Mouse (Mus musculus) T-helper 2 cell (primary cell): ENCODE data around the gene Klhl3.
"Not testable (repeated sequence)": the region's sequence is repeated elsewhere in the genome, so short reads cannot be mapped to it uniquely, and the experiment has no call there.

Experiments used
- in situ Hi-C: fragments of 300-600 bp; cut with MboI, MseI; formaldehyde crosslinking; loops from one replicate; pipeline ENCODE4 v1.15.1; 2025; ENCODE audit warnings: high pct_unique_total_duplicates

The Klhl3 gene

DNA sequence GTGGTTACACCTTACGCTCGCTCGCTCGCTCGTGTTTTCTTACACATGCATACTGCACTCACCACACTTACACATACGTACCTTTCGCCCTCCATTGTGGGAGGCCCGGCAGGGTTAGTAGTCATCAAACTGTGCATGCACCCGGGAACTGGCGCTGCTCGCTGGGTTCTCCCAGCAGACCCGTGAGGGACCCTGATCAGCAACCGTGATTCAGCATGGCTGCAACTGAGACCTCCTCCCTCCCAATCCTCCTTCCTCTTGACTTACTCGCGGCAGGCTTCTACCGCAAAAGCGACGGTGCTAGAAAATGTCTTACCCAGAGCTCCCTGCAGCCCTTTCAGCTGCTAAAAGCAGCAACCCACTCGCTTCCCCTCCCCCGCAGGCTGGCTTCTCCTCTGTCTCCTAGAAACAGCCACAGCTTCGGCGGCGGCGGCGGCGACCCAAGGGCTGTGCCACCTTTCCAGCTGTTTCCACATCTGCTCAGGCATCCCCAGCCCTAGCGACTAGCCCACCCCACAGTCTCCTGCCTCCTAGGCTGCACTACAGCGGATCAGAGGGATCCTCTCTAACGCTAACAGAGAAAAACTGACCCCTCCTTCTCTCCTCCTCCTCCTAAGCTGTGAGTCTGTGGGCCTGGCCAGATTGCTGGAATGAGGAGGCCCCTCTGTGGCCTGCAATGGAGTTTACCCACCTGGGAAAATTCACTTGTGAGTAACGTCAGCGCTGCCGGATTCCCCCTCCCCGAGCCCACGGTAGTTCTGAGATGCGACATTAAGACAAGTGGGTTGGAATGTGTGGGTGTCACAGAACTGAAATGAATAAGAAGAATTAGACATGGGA, at the start of gene Klhl3:
TSS of gene Klhl3 (minus strand) at position 532 of the 840 bp plus-strand sequence.
- in situ Hi-C loops: no loop called here

GRCm38 (mm10) chr13:58160761-58161160, 47.4 kb upstream of the Klhl3 start:
- in situ Hi-C loops: loop anchor here (10.0 kb wide), 1 partner anchor 394 kb away; no protein-coding TSS in a partner anchor

GRCm38 (mm10) chr13:58158099-58158912, 44.9 kb upstream of the Klhl3 start:
- in situ Hi-C loops: loop anchor here (5.0 to 10.0 kb wide), 2 partner anchors 116 to 224 kb away; partner anchors contain the start of gene Gkap1

DNA sequence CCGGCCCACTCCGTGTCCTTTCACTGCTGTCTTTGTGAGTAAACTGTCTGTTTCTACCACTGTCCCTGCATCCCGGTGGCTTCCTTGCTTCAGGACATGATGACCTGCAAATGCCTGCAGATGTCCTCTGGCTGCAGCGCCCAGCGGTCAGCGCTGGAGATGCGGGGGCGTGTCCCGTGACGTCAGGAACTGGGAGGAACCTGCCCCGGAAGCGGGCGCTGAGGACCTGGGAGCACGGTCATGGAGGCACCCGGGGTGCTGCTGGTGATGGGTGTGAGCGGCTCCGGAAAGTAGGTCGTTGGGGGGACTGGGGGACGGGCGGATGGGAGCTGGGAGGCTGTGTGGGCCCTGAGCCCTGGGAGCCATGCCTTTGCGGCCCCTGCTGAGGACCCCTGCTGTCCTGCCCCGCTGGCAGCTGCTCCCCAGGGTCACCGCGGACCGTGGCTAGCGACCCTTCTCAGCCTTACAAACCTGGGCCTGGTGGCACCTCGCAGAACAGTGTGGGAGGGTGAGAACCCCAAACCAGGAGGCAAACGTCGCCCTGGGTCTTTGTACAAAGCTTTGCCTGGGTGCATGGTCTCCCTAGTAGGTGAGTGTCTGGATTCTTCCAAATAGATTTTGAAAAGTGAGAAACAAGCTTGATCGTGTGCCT, 44.2 kb upstream of the Klhl3 start, which contains the start of gene Idnk:
TSS of gene Idnk (plus strand) at position 203 of the 652 bp plus-strand sequence.
- in situ Hi-C loops: loop anchor here (5.0 to 10.0 kb wide), 2 partner anchors 117 to 225 kb away; partner anchors contain the start of gene Gkap1

DNA sequence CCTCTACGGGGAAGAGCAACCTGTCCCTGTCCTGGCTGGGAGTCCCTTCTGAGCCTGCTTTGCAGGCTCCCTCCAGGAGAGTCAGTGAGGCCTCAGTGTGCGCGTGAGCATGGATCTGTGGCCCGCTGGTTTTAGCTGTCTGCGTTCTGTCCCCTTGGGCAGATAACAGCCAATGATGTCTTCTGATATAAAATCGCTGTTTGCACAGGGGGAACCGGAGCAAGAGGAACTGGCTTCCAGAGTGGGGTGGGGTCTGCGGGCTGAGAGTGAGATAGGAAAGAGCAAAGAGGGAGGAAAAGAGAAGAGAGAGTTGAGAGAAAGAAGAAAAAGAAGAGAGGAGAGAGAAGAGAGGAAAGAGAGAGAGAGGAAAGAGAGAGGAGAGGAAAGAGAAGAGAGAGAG, 43.6 kb upstream of the Klhl3 start:
- in situ Hi-C loops: loop anchor here (5.0 to 10.0 kb wide), 2 partner anchors 118 to 225 kb away; partner anchors contain the start of gene Gkap1

DNA sequence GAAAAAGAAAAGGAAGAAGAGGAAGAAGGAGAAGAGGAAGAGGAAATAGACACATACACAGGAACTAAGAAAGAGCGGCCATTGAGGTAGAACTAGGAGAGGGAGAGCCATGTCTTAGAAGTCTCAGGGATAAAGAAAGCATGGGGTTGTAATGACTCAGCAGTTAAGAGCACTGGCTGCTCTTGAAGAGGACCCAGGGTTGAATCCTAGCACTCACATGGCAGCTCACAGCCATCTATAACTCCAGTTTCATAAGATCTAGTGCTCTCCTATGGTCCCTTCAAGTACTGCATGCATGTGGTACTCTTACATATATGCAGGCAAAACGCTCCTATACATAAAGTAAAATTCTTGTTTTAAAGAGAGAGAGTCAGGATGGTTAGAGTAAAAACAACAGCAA, 42.6 kb upstream of the Klhl3 start:
- in situ Hi-C loops: loop anchor here (5.0 to 10.0 kb wide), 2 partner anchors 119 to 226 kb away; partner anchors contain the start of gene Gkap1

DNA sequence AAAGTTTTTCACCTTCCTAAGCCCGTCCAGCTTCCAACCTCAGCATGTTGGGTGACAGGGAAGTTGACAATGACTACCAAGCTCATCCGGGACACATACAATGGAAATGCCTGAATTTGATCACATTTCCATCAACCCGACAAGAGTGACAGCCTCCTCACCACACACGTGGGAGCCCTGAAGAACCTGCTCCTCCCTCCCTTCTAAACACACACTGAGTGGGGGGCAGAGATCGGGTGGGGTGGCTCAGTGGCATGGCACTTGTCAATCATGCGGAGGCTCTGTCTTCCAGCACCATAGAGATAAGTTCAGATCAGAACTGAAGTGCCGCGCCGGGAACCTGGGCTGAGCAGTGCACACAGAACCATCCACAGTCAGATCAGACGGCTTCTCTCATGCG, 37.0 kb upstream of the Klhl3 start:
- in situ Hi-C loops: loop anchor here (10.0 kb wide), 1 partner anchor 124 kb away; the partner anchor contains the start of gene Gkap1

DNA sequence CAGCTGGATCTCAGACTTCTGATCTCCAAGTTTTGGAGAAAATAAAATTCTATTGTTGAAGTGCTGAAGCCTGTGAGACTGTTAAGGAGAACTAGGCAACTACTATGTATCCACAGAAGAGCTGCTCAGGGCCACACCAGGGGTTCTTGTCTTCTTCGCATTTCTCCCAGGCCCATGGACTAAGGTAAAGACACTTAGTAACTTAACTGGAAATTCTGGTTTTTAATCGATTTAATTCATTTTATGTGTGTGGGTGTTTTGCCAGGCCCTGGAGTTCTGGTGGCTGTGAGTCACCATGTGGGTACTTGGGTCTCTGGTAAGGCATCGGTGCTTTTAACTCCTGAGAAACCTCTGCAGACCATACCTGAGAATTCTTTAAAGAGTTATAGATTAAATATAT, 36.2 kb upstream of the Klhl3 start:
- in situ Hi-C loops: loop anchor here (10.0 kb wide), 1 partner anchor 125 kb away; the partner anchor contains the start of gene Gkap1

DNA sequence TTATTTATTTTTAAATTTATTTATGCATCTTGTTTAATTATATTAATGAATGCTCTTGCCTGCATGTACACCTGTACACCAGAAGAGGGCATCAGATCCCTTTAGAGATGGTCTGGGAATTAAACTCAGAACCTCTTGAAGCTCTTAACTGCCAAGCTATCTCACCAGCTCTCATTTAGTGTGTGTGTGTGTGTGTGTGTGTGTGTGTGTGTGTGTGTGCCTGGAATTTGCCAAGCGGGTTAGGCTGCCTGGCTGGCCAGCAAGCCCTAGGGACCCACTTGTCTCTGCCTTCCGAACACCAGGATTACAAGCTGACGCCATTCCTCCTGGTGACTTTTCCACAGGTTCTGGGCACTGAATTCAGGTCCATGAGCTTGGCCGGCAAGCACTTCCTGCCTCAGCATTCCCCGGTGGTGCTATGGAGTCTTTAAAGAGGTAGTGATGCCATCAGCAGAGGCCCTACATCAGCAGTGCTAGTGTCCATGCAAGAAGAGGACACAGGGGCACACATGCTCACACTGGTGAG, 35.7 kb upstream of the Klhl3 start:
- in situ Hi-C loops: no loop called here

DNA sequence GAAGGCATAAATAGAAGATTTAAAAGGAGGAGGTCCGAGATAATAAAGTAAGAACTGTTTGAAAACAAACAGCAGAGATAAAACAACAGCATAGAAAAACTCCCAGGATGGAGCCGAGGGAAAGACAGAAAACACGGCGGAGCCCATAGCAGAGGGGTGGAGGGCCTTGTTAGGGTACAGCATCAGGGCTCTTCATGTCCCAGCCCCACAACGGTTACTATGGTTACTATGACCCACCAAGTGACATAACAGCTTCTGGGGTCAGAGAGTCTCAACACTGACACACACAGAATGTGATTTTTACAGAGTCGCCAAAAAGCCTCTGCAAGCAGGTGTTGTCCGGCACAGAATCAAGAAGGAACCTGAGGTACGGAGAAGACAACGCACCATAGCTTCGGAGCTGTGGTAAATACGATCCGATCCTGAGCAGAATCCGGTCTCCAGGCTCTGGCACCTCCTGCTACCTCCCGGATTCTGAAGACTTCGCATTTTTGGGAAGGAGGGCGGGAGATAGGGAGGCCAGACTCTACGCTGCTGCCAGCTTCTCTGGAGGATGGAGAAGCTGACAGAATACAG, 35.0 kb upstream of the Klhl3 start:
- in situ Hi-C loops: no loop called here

DNA sequence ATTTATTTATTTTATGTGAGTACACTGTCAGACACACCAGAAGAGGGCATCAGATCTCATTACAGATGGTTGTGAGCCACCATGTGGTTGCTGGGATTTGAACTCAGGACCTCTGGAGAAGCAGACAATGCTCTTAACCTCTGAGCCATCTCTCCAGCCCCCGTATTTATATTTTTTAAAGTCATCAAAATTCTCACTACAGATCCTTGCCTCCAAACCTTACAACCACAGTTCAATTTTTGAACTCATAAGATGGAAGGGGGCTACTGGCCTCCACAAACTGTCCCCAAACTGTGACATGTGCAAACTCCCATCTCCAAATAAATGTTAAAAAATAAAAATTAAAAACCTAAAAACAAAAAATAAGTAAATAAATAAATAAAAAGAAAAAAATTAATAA, 34.4 kb upstream of the Klhl3 start:
- in situ Hi-C loops: no loop called here

GRCm38 (mm10) chr13:58146603-58147002, 33.2 kb upstream of the Klhl3 start:
- in situ Hi-C loops: not testable (repeated sequence)

- in situ Hi-C loops: loop anchor here (10.0 kb wide), 1 partner anchor 233 kb away; no protein-coding TSS in a partner anchor
These were observed 18.3 kb upstream of the Klhl3 start for GRCm38 (mm10) chr13:58131692-58132091.

- in situ Hi-C loops: loop anchor here (10.0 kb wide), 1 partner anchor 235 kb away; no protein-coding TSS in a partner anchor
These were observed 16.4 kb upstream of the Klhl3 start for GRCm38 (mm10) chr13:58129687-58130246.

DNA sequence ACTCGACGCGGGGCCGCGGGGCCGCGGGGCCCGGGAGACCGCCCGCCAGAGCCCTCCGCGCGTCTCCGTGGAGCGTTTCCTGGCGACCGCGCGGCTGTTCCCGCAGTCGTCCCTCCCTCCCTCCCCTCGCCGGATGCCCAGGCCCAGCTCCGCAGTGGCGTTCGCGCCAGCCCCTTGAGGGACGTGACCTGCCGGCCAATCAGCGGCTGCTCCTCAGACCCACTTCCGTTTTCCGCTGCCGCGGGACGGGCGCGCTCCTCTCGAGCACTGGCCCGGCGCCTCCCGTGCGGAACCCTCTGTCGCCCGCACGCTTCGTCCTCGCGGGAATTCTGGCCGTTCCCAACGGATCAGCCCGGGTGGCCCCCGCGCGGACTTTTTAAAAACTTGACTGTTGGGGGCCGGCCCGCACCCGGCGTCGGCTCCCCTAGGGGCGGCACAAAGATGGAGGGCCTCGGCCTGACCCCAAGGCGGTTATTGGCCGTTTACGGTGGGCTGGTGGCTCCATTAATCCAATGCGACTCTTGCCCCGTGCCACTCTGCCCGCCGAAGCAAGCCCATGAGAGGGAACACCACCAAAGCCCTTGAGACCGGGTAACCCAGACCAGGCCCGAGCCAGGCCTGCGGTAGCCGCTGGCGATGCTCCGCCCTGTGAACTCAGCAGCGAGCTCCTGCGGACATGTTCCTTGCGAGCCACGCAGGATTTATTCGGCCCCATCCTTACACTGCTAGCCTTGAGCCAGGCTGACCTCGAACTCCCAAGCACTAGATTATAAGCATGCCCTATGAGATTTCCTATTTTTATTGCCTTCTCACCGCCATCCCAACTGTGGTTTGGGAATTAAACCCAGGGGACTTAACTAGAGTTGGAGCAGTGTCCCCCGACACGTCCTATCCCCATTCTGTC, 15.6 kb upstream of the Klhl3 start:
- in situ Hi-C loops: no loop called here

GRCm38 (mm10) chr13:58128396-58128767, 15.0 kb upstream of the Klhl3 start, which contains the start of gene Hnrnpa0:
Gene Hnrnpa0 (minus strand): TSS chr13:58128556.
- in situ Hi-C loops: no loop called here

DNA sequence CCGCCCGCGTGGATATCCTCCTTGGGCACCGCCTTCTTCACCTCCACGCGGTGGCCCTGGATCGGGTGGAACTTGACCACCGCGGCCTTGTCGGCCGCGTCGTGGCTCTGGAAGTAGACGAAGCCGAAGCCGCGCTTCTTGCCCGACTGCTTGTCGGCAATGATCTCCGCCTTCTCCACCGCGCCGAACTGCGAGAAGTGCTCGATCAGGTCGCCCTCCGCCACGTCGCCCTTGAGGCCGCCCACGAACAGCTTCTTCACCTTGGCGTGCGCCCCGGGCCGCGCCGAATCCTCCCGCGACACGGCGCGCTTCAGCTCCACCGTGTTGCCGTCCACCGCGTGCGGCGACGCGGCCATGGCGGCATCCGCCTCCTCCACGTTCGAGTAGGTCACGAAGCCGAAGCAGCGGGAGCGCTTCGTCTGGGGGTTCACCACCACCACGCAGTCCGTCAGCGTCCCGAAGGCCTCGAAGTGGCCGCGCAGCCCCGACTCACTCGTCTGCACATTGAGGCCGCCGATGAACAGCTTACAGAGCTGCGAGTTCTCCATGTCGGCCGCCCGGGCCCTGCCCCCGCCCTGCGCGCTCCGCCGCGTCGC, 14.5 kb upstream of the Klhl3 start:
- in situ Hi-C loops: no loop called here

- in situ Hi-C loops: no loop called here
These were observed 13.7 kb upstream of the Klhl3 start for GRCm38 (mm10) chr13:58126862-58127765.
